Mouse (Mus musculus) natural killer cell, adult 2 months (primary cell): ENCODE measurements around the gene Hs6st1.
"Not testable (repeated sequence)": the region's sequence is repeated elsewhere in the genome, so short reads cannot be mapped to it uniquely, and the experiment has no call there.

Source experiments
- DNase-seq, 2 experiments: peaks; one replicate each; pipeline ENCODE4 v3.0.0; 2022; ENCODE audit warnings: low spot score in 2 of 2

Gene Hs6st1

DNA sequence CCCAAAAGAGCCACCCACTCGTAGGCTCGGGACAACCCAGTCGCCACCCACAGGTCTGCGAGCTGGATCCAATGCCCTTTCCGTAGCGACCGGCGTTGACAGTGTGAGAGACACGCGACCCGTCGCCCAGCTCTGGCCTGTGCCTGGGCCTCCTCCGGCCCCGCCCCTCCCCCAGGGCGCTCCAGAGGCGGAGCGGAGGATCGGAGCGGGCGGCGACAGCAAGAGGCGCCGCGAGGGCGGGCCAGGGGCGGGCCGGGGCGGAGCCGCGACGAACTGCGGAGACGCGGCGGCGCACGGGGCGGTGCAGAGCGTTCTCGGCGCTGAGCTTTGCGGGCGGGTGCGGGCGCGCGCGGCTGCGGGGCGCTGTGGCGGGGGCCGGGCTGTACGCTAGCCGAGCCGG is at the start of gene Hs6st1:
Gene Hs6st1, plus strand, starts transcription at position 325 of the 400 bp plus-strand sequence.
- peak; percentile 78 to 88 for DNase-seq

DNA sequence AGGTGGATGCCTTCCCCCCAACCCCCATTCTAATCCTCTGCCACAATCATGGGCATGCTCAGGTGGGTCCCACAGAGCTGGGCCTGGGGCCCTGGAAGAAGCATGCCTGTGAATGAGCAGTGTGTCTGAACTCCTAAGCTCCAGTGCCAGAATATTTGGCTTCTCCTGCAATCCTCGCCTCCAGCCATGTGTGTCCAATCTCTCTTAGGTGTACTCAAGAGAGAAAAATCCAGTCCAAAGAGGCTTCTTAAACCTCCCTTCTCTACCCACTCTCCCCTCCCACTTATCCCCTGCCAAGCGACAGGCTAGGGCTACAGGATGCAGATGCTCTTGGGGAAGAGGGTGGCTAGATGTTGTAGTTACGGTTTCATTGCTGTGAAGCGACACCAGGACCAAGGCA is 49.6 kb upstream of the Hs6st1 start:
- DNase-seq, result no peak

DNA sequence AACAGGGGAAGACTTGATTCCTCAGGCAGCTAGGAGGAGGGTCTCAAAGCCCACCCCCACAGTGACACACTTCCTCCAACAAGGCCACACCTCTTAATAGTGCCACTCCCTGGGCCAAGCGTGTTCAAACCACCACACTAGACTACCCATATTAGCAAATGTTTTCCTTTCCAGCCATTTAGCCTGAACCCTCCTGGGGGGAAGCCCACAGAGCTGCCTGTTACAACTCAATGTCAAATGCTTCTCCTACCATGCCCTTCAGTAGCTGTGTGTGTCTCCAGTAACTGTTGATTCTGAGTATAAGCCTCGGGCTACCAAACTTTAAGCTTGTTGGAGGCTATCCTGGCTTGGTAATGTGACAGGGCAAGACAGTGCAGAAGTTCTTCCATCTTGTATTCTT is 49.0 kb upstream of the Hs6st1 start:
- DNase-seq, result no peak

DNA sequence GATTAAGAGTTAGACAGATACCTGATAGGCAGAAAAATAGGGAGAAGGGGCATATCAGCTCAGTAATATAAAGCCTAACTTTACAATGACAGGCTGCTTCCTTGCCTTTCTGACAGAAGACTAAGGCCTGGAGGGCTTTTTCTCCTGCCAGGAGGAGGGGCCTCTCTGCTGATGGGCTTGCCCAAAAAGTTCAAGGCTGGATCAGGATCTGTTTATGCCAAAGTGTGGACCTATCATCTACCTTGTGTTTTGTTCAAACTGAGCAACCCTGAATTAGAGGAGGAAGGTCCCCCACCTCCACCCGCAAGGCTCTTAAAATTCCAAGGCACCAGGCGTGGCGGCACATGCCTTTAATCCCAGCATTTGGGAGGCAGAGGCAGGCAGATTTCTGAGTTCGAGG is 47.9 kb upstream of the Hs6st1 start:
- no peak for DNase-seq

DNA sequence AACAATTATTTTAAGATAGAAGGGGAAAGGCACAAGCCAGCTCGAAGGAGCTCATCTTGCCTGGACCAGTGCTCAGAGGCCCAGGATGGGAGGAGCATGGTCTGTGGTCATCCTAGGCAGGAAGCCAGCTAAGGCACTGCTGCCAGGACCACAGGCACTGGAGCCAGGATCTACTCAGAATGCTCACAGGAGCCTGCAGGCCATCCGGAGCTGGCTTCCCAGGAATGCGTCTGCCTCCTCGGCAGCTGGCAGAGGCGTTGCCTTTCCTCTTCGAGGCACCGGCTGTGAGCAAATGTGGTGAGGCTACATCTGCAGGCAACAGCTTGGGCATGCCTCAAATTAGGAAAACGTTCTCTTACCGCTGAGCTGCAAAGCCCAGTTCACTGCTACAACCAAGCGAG is 37.8 kb upstream of the Hs6st1 start:
- DNase-seq, result no peak

DNA sequence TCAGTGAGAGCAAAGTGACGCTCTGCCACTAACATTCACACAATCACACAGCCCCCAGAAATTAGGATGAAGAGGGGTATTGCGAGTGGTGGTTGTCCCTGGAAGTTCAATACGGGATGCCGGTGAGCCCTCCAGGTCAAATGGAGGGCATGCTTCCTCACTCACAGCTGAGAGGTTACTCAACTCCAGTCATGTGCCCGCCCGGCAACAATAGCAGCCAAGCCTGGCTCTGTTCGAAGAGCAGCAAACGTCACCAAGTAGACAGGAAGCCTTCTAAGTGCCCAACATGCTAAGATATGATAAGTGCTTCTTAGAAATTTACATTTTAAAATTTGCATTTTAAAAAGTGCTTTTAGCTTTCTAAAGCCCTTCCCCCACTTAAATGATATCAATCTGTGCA is 29.4 kb upstream of the Hs6st1 start:
- no peak for DNase-seq

DNA sequence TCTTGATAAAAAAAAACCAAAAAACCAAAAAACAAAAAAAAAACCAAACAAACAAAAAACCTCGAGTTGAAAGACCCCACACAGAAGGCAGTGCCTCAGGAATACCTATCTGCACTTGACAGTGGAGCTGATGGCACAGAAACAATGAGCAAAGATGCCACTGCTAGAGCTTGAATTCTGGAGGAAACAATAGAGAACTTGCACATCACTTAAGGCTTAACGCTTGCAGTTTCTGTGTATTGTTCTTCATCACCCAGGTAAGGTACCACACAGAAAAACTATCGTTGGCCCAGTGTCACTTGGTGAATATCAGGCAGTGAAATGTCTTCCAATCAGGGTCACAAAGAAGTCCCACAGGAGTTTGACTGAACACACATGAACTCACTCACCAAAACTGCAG is 26.1 kb upstream of the Hs6st1 start:
- no peak for DNase-seq

DNA sequence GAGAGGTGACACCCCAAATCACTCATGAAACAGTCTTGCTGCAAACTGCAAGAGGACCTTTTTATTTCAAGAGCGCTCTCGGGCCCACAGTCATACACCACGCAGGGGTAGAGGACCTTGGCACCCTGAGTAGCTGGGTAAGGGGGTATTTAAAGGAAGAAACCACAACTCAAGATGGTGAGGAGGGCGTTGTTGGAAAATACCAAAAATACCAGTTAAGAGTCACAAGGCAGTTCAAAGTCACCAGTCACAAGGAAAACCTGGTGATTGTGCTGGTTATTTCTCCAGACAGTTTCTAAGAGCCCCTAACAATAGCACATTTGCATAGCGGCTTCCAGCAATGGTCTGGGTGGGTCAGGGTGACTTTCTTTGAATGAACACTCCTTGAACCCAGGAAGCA is 24.4 kb upstream of the Hs6st1 start:
- DNase-seq, result not testable (repeated sequence)

DNA sequence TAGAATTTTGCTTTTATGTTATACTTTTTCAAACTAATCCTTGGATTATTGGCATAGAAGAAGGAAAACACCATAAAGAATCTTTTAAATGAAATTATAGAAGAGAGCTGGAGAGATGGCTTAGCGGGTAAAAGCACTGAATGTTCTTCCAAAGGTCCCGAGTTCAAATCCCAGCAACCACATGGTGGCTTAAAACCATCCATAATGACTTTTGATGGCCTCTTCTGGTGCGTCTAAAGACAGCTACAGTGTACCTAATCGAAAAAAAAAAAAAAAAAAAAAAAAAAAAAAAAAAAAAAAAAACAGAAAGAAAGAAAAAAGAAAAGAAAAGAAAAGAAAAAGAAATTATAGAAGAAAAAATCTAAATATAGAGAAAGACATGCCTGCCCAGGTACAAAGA is 23.9 kb upstream of the Hs6st1 start:
- no peak for DNase-seq

DNA sequence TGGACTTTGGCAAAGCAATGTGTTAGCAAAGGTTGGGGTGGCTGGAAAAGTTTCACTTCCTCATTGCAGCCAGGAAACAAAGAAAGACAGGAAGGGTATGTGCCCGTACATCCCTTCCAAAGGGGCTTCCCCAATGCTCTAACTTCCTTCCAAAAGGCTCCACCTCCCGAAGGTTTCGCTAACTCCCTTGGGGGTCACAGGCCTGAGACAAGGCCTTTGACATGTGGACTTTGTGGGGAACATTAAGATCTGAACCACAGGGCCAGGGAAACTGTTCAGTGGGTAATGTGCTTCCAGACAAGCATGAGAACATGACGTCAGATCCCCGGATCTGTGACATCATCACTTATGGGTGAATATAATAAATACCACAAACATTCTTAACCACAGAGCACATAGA is 15.5 kb upstream of the Hs6st1 start:
- DNase-seq, result peak in 1 of 2 experiments; percentile 48

DNA sequence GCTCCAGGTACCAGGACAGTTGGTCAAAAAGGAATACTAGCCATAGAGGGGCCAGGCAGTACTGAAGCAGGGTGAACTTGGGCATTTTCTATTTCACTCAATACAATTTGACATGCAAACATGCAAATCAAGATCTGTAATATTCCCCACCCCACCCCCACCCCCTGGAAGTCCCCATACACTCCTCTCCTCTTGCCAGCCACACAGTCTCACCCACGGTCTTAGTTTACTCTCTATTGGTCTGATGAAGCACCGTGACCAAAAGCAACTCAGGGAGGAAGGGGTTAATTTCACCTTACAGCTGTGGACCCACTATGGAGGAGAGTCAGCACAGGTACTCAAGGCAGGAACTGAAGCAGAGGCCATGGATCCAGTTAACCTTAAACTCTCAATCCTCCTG is 14.6 kb upstream of the Hs6st1 start:
- no peak for DNase-seq

DNA sequence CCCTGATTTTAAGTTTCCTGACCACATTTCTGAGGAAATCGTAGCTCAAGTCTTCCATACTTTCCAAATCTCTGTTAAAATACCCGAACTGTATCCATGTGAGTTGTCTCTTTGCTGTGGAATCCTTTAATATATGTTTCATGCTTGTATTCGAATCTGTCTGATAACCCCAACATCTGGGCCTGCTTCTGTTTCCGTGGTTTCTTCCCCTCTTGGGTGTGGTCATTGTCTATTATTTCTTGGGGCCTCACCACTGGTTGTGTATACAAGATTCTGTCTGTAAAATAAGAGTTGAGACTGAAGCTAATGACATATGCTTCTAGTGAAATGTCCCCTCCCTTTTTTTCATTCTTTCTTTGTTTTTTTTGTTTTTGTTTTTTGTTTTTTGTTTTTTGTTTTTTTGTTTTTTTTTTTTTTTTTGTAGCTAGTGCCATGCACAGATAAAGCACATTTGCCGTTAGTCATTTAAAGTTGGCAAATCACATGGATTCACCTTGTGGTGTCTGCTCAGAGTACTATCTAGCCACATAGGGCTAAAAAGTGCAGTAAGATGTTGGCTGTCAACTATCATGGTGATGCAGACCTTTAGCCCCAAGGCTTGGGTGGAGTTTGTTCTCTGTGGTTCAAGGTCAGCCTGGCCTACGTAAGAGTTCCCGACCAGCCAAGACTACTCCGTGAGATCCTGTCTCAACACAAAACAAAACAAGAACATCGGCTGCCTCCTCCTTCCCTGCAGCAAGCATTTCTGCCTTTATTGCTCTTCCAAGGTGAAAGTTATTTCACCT is 13.8 kb upstream of the Hs6st1 start:
- DNase-seq, result no peak

DNA sequence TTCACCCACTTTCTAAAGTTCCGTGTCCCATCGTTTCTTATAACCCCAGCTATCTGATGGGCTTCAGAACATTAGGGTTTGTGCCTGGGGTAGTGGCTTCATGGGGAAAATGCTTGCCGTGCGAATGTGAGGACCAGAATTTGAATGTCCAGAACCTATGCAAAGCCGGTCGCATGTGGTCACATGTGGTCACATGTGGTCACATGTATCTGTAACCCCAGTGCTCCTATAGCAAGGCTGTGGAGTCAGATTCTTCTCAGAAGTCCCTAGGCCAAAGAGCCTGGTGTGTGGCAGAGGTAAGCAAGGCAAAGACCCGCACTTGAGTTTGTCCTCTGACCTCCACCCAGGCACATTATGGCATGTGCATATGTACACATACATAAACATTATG is 13.2 kb upstream of the Hs6st1 start:
- DNase-seq, result no peak

DNA sequence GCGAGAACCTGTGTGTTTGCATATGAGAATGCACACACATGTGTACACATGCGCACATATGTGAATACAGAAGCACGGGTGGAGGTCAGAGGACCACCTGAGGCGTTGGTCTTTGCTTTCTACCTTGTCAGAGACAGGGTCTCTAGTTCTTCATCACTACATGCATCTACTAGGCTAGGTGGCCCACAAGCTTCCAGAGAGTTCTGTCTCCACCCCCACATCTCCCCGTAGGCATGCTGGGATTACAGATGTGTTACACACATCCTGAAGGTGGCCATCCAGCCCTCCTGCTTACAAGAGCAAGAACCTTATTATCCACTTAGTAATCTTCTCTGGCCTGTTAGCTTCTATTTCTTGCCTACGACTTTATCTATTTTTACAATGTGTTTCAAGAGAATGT is 8.8 kb upstream of the Hs6st1 start:
- DNase-seq, result no peak

DNA sequence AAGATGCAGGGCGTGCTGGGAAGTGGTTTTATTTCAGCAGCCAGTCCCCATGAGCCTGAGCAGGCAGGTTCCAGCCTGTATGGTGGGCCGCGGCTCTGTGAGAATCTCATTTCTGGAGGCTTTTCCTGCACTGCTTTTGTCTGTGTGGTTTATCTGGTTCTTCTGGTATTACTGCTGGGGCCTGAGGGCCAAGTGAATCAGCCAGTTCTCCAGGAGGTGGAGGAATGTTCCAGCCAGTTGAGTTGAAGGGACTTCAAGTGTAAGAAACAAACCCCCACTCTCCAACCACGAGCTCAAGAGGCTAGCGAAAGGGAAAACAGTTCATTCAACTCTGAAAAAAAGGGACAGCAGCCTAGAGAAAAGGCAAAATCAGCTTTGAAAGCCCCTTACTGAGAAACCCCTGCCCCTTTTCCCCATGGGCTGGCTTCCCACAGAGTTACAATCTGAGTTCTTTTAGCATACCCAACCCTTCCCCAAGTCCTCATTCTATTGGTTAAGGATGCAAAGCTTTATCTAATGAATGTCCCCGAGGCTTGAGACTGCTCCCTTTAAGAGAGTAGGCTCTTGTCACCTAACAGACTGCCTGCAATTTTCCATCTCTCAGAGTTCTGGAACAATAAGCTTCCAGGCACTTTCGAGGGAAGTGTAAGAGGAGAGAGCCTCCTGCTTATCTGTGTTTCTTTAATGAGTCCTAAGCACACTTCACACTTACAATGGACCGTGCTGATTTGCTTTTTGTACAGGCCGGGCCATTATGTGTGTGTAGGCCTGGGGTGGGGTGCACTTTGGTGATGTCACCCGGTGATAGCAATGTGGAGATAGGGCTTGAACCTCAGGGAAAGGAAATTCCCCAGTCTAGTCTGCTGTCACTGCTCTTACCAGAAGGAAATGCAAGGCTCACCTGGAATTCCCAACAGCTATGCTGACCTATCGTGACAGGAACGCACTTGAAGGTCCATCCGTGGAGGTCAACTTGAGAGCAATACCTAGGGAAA is 7.9 kb upstream of the Hs6st1 start:
- DNase-seq, result no peak

DNA sequence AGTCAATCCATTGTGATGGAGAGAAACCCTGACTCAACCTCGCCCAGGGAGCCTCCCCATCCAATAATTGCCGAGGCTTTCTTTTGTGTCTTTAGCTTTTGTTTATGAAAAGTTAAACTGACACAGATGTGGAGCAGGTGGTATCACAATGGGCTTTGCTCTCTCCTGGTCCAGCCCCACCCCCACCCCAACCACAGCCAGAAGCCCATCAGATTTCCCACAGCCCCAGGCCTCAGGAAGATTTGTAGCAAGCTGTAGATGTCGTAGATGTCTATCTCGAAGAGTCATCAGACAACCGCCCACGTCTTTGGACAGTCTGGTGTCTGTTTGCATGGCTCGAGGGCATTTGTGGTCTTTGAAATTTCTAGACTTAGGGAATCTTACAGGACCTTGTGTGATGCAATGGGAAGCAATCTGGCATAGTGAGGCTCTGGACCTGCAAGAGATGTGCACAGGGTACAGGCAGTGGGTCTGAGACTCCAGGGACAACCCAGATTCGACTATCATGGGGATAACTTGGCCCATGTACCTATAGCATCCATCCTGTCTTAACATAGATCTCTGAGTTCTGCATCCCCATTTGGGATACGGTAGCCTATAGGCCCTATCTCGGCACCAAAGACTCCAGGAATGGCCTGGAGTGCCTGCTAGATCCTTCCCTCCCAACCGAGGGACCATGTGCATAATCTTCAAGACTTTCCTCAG is 6.8 kb upstream of the Hs6st1 start:
- DNase-seq, result no peak

DNA sequence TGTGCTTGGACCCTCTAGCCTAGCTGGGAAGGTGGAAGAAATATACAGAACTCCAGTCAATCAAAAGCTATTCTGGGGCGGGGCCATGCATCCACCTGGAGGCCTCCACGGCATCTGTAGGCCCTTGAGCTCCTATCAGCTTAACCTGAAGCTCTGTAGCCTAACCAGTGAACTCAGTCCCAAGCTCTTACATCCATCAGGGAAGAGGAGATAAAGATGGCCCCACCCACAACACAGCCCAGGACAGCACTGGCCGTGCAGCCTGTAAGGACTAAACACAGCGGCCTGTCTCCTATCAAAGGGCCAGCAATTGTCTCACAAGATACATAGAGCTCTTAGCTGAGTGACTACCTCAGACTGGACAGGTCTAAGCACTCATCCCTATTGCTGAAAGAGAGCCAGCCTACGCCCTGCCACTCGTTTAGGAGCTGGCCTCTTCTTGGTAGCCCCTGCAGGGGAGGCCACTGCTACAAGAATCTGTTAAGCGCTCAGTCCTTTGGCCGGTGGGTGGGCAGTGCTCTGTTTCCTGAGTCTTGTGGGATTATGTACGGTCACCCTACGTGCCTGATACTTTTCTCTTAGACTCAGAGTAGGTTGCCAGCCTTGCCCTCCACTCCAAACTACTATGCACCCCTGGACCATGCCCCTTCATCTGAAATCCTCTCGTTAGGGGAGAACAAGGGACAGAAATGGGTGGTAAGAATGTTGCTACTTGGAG is 6.0 kb upstream of the Hs6st1 start:
- DNase-seq, result no peak

DNA sequence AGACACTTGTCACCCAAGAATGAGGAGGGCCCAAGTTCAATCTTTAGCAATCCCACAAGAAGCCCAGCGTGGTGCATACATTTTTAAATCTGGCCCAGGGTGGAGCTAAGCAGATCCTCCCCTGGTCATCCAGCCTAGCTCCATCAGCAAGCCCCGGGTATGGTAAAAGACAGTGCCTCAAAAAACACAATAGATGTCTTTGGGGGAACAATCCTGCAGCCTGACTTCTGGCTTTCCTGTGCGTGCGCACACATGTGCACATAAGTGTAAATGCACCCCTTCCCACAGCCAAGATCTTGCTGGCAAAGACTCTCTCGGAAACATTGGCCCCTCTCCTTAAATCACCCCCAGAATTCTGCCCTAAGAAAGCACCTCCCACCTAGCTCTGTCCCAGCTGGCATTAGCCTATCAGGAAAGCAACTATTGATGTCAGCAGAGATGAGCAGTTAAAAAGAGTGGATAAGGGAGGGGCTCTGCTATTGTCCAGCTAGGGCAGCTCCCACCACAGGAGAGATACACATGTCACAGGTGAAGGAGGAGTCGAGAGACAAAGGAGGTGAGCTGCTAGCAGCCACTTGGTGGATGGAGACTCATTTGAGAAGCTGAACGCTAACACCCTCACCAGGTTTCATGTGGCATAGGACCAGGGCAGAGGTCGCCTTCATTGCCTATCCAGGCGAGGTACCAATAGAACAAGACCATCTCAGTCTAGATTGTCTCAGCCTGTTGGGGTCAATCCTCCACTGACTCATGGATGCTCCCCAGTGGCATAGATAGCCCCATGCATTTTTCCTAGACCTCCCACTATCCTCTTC is 5.2 kb upstream of the Hs6st1 start:
- DNase-seq, result no peak

DNA sequence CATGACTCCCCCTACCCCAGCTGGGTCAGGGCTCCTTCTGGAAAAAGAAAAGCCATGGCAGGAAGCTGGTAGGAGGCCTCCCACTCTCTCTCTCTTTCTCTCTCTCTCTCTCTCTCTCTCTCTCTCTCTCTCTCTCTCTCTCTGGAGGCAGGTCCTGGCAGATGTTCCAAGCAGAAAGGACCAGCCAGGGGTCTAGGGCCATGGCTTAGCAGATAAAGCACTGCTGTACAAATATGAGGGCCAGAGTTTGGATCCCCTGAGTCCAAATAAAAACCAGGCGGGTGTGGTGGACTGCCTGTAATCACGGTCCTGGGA is 4.6 kb upstream of the Hs6st1 start:
- DNase-seq, result no peak

DNA sequence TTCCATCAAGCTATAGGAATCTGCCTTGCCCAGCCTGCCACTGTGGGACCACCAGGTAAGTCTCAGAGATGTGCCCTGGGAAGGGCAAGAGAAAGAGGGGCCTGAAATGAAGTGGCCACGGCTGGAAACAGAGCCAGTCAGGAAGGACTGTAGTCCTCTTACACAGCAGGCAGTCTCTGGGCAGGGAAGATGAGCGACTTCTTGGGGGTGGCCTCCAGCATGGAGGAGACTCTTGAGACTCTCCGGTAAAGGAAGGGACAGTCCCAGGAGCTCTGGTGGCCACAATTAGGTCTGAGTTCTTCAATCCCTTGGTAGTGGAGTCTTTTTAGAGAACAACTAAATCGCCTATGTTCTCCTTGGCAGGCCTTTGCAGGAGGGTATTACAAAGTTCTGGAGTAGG is 4.0 kb upstream of the Hs6st1 start:
- DNase-seq, result no peak
